Mouse (Mus musculus): ENCODE data around the gene Olfr298.

The Olfr298 gene

GRCm38 (mm10) chr7:86492384-86492783 lies at the start of gene Olfr298:
Olfr298 (minus strand) TSS chr7:86492484.
- WGBS = 88% methylated on average over 1 of the region's 1 CpGs

GRCm38 (mm10) chr7:86519668-86520067 lies 27.4 kb upstream of the Olfr298 start, which contains the start of gene Olfr297:
Olfr297 (plus strand) TSS chr7:86519968.

GRCm38 (mm10) chr7:86459621-86460020 lies 32.7 kb downstream of the Olfr298 start, which contains the start of gene Olfr299:
Olfr299 (plus strand) TSS chr7:86459921.
- WGBS = 71% methylated on average over 1 of the region's 1 CpGs

All from cerebral cortex, adult 2 months (tissue).